In genomic region chr16:57319284-57320124, GRCm38 (mm10) we compare ENCODE assay signal across 21 mouse cellular contexts. TPM values are rescaled to one million over a fixed set of nuclear protein-coding genes. Genes with fewer than 3 reads are reported as not detected.
DNase-seq lines count a peak whose midpoint lies in the region; ATAC-seq and TF ChIP-seq lines count a peak whose summit lies in the region.
"Had no signal": no experiment of that assay in that cellular context is flagged by ENCODE, and none has a peak within 500 bp of the region (broad histone marks: within the 10 kb centered on the region; RNA-seq: fewer than 3 reads in every experiment).

No protein-coding gene starts in this region.

- no peaks in the 10 kb centered on the region for H3K36me3 ChIP-seq in embryonic facial prominence, embryonic 11.5 days (replicated peaks; ENCODE audit: control insufficient read depth, insufficient read depth, low read depth, low read length)
- H3K36me3 ChIP-seq in embryonic facial prominence, embryonic 10.5 days (replicated peaks), result 0 out of 2 replicates have a peak, but pooled peaks cover 5% of the 10 kb centered on the region
- H3K36me3 ChIP-seq in thymus, adult 2 months (ENCODE audit: control insufficient read depth, insufficient read depth, low read length), result no peaks in the 10 kb centered on the region
- H3K36me3 ChIP-seq: hindbrain, embryonic 12.5 days had no signal

- no peak overlapping the region for H3K4me3 ChIP-seq in embryonic facial prominence, embryonic 11.5 days (ENCODE audit: low read depth, low read length)
- no peak overlapping the region for H3K4me3 ChIP-seq in embryonic facial prominence, embryonic 10.5 days
- no peak overlapping the region for H3K4me3 ChIP-seq in thymus, adult 2 months (ENCODE audit: control insufficient read depth, insufficient read depth, low read length)
- H3K4me3 ChIP-seq: erythroblast, embryonic 14.5 days; hindbrain, embryonic 12.5 days had no signal

- H3K4me2 ChIP-seq in embryonic facial prominence, embryonic 11.5 days (ENCODE audit: low read depth, low read length), result no peak overlapping the region
- H3K4me2 ChIP-seq: hindbrain, embryonic 12.5 days; midbrain, embryonic 11.5 days had no signal

- no peak for TF ChIP-seq POLR2A in thymus, adult 2 months (IDR thresholded peaks at IDR 0.05; ENCODE audit: control insufficient read depth, extremely low read depth, insufficient read depth, low read length, poor library complexity)

- intact Hi-C loops in left cerebral cortex, postnatal 14 days (cut with DNase I), result no loop called here

- no peaks in the 10 kb centered on the region for H3K9me3 ChIP-seq in embryonic facial prominence, embryonic 11.5 days (replicated peaks; ENCODE audit: control insufficient read depth, low read length)
- H3K9me3 ChIP-seq in embryonic facial prominence, embryonic 10.5 days, result peaks cover 4% of the 10 kb centered on the region; the same call in 1 of the 2 replicates
- H3K9me3 ChIP-seq: hindbrain, embryonic 12.5 days had no signal

- no peaks in the 10 kb centered on the region for H3K27me3 ChIP-seq in embryonic facial prominence, embryonic 11.5 days (ENCODE audit: control insufficient read depth, insufficient read depth, low read length)
- no peaks in the 10 kb centered on the region for H3K27me3 ChIP-seq in embryonic facial prominence, embryonic 10.5 days (replicated peaks; ENCODE audit: low read depth, poor library complexity, severe bottlenecking)
- H3K27me3 ChIP-seq in thymus, adult 2 months (ENCODE audit: control insufficient read depth, insufficient read depth, low read length), result no peaks in the 10 kb centered on the region
- H3K27me3 ChIP-seq: hindbrain, embryonic 12.5 days had no signal

- peak; percentile 56 for DNase-seq in embryonic facial prominence, embryonic 11.5 days (ENCODE audit: low spot score)
- DNase-seq in embryonic facial prominence, embryonic 10.5 days (ENCODE audit: low spot score), result no peak
- no peak for DNase-seq in thymus, adult 2 months
- no peak for DNase-seq in thymus, postnatal 14 days
- peak; percentile 50 for DNase-seq in embryo, embryonic 10.5 days (ENCODE audit: low spot score)
- DNase-seq in left cerebral cortex, postnatal 14 days (ENCODE audit: low spot score in 2 of 2), result no peak
- no peak for DNase-seq in adrenal gland, adult 18-20 months (ENCODE audit: low spot score in 2 of 2)
- DNase-seq: adrenal gland, adult 8-10 months; cerebellum, postnatal 36 days; gastrocnemius, postnatal 14 days; left cerebral cortex, postnatal 4 days; lung, postnatal 36 days; thymus, postnatal 4 days had no signal

- H3K27ac ChIP-seq in embryonic facial prominence, embryonic 11.5 days (replicated peaks; ENCODE audit: low read depth, low read length), result no peak overlapping the region
- H3K27ac ChIP-seq in embryonic facial prominence, embryonic 10.5 days (replicated peaks), result no peak overlapping the region
- H3K27ac ChIP-seq in thymus, adult 2 months (ENCODE audit: control insufficient read depth, insufficient read depth, low read length), result peak overlapping the region; percentile 57; the same call in 1 of the 2 replicates
- H3K27ac ChIP-seq: hindbrain, embryonic 12.5 days; liver, embryonic 14.5 days had no signal

- H3K4me1 ChIP-seq in embryonic facial prominence, embryonic 11.5 days (ENCODE audit: control insufficient read depth, insufficient read depth, low read length), result no peaks in the 10 kb centered on the region
- H3K4me1 ChIP-seq in embryonic facial prominence, embryonic 10.5 days, result peaks cover 16% of the 10 kb centered on the region
- H3K4me1 ChIP-seq in thymus, adult 2 months (replicated peaks; ENCODE audit: control insufficient read depth, insufficient read depth, low read length), result peaks cover 8% of the 10 kb centered on the region
- H3K4me1 ChIP-seq: hindbrain, embryonic 12.5 days had no signal

- TF ChIP-seq CTCF in thymus, adult 2 months (IDR thresholded peaks at IDR 0.05; ENCODE audit: borderline replicate concordance, control insufficient read depth, extremely low read depth, insufficient read depth, low read length, poor library complexity), result no peak

- H3K9ac ChIP-seq in embryonic facial prominence, embryonic 11.5 days (replicated peaks; ENCODE audit: low read length), result no peak overlapping the region
- H3K9ac ChIP-seq: hindbrain, embryonic 12.5 days; liver, embryonic 14.5 days had no signal

- ATAC-seq in embryonic facial prominence, embryonic 11.5 days (replicated peaks; ENCODE audit: insufficient number of reproducible peaks, low FRiP score, low TSS enrichment, low read depth), result no peak
- ATAC-seq: forebrain, embryonic 16.5 days had no signal

- WGBS in embryonic facial prominence, embryonic 11.5 days, result 52% methylated on average over 7 of the region's 7 CpGs
- 60% methylated on average over 7 of the region's 7 CpGs for WGBS in embryonic facial prominence, embryonic 10.5 days
- 62% methylated on average over 7 of the region's 7 CpGs for WGBS in thymus, adult 2 months

RNA-seq across cellular contexts. Expression of gene Tmem30c, which starts 26.8 kb away (rescaled TPM):
- not detected in 2 replicates for polyA plus RNA-seq in embryonic facial prominence, embryonic 11.5 days (2014; fragmentation: Nextera tagmentation; extraction: Ambion mirVana)
- polyA plus RNA-seq in embryonic facial prominence, embryonic 10.5 days (2016; fragmentation: Nextera tagmentation; extraction: Ambion mirVana), result 0.06 TPM in 1 of 2 replicates, not detected in the other
- not detected in 2 replicates for polyA plus RNA-seq in thymus, adult 2 months (2012; rRNA removed)
- under 1 TPM; 0.19 to 0.29 TPM for total RNA-seq in left cerebral cortex, postnatal 14 days (2021)
- not detected for total RNA-seq in adrenal gland, adult 18-20 months (2021)
- total RNA-seq: gastrocnemius, postnatal 14 days had no signal
- polyA plus RNA-seq: C2C12; erythroblast, embryonic 14.5 days; heart, embryonic 16.5 days; hindbrain, embryonic 12.5 days; liver, embryonic 14.5 days; small intestine, adult 2 months had no signal

RNA-seq across cellular contexts. Expression of gene Filip1l, which starts 33.4 kb away (rescaled TPM):
- polyA plus RNA-seq in embryonic facial prominence, embryonic 11.5 days (2014; fragmentation: Nextera tagmentation; extraction: Ambion mirVana), result 24.1 and 24.2 TPM in 2 replicates
- polyA plus RNA-seq in embryonic facial prominence, embryonic 10.5 days (2016; fragmentation: Nextera tagmentation; extraction: Ambion mirVana), result 11.5 and 12.7 TPM in 2 replicates
- 4.3 and 4.5 TPM in 2 replicates for polyA plus RNA-seq in thymus, adult 2 months (2012; rRNA removed)
- 1 to 10 TPM; 4.6 to 5.2 TPM for total RNA-seq in left cerebral cortex, postnatal 14 days (2021)
- total RNA-seq in adrenal gland, adult 18-20 months (2021), result 10 to 100 TPM; 21.3 to 32.1 TPM
- polyA plus RNA-seq: erythroblast, embryonic 14.5 days had no signal

Comparison
In these comparisons a context has a peak if more than half of its experiments do, and no peak if none do; other contexts are left out.
1. DNase-seq: peak in embryonic facial prominence, embryonic 11.5 days (single experiment) and embryo, embryonic 10.5 days (single experiment); none in embryonic facial prominence, embryonic 10.5 days (single experiment), thymus, adult 2 months (single experiment), thymus, postnatal 14 days (single experiment), left cerebral cortex, postnatal 14 days (0 of 2) and adrenal gland, adult 18-20 months (0 of 2).